Mouse (Mus musculus): ENCODE data around the gene Scube2.

DNA sequence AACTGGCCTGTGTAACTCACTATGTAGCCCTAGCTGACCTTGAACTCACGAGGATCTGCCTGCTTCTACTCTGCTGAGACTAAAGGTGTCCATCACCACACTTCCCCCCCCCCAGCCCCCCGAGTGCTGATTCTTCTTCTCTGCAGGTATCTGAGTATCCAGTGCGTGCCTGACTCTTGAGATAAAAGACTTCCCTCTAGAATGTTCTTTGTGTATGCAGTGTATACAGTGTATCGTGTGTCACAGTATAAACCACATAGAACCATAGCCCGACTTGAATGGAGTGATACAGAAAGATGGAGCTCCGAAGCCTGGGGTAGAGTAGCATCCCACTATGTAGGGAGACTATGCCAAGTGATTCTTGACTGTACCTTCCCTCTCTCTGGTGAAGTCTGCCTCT, 21.4 kb downstream of the Scube2 start:
- TF ChIP-seq CTCF (IDR thresholded peaks at IDR 0.05): no peak
- no peak for TF ChIP-seq EP300 (IDR thresholded peaks at IDR 0.05)

Data from lung, postnatal 0 days (tissue).